Mouse (Mus musculus): ENCODE data around the gene Clrn3.

- TF ChIP-seq CTCF (IDR thresholded peaks at IDR 0.05 in 2 of 3, conservative IDR thresholded peaks at IDR 0.05 in 1 of 3; ENCODE audit: control insufficient read depth in 1 of 3, insufficient read depth in 1 of 3, low read depth in 2 of 3, low read length in 3 of 3, poor library complexity in 1 of 3, severe bottlenecking in 1 of 3) (no peak), POLR2A (IDR thresholded peaks at IDR 0.05; ENCODE audit: control insufficient read depth in 1 of 2, insufficient read depth in 1 of 2, low read depth in 1 of 2, low read length in 2 of 2, poor library complexity in 1 of 2) (no peak), TAL1 (IDR thresholded peaks at IDR 0.05; ENCODE audit: low read length) (no peak), TBP (IDR thresholded peaks at IDR 0.05; ENCODE audit: low read depth, low read length) (no peak), KAT2A (conservative IDR thresholded peaks at IDR 0.05; ENCODE audit: low read depth, low read length) (no peak), ZC3H11A (IDR thresholded peaks at IDR 0.05; ENCODE audit: low read depth, low read length) (no peak), MEF2A (IDR thresholded peaks at IDR 0.05; ENCODE audit: extremely low read depth, insufficient replicate concordance, low read depth, low read length, poor library complexity, severe bottlenecking) (no peak), E2F4 (IDR thresholded peaks at IDR 0.05; ENCODE audit: borderline replicate concordance, low read depth, low read length) (no peak), ZKSCAN1 (IDR thresholded peaks at IDR 0.05; ENCODE audit: low read depth, low read length) (no peak), JUND (IDR thresholded peaks at IDR 0.05; ENCODE audit: low read depth, low read length) (no peak), GABPA (IDR thresholded peaks at IDR 0.05; ENCODE audit: low read depth, low read length) (no peak), EP300 (IDR thresholded peaks at IDR 0.05; ENCODE audit: low read depth in 1 of 2, low read length in 2 of 2) (no peak)
These were observed 11.0 kb upstream of the Clrn3 start for GRCm38 (mm10) chr7:135539429-135539828.

Measured in MEL (cell line).